Mouse (Mus musculus) stomach, postnatal 0 days (tissue): ENCODE measurements around the gene Igfbp2.

Source experiments
- CTCF ChIP-seq: IDR thresholded peaks from 2 replicates; pipeline ENCODE4 v1.5.1; 2016; ENCODE audit warnings: antibody characterized with exemption, low read depth, mild to moderate bottlenecking, moderate library complexity
- EP300 ChIP-seq: optimal IDR thresholded peaks from 2 replicates; pipeline ENCODE3; 2016; ENCODE audit warnings: antibody characterized with exemption

- TF ChIP-seq CTCF = no peak
- TF ChIP-seq EP300 = no peak
Observed at GRCm38 (mm10) chr1:72895821-72896220, 71.5 kb downstream of the Igfbp2 start.
